Mouse (Mus musculus) olfactory bulb, adult 2 months (tissue): ENCODE measurements around the gene Pbld2. TPM values are rescaled to one million over a fixed set of nuclear protein-coding genes. Genes with fewer than 3 reads are reported as not detected.

Experiments
- H3K27ac ChIP-seq: fragments of 200-500 bp; 2 replicates; pipeline ENCODE4 v1.5.1; 2012; ENCODE audit warnings: low read depth, low read length; ENCODE audit not compliant: insufficient read depth
- H3K4me1 ChIP-seq: fragments of 200-500 bp; 2 replicates; pipeline ENCODE4 v1.6.1; 2012; ENCODE audit warnings: low read length; ENCODE audit not compliant: control insufficient read depth, insufficient read depth
- H3K4me3 ChIP-seq: fragments of 200-500 bp; 2 replicates; pipeline ENCODE4 v1.5.1; 2012; ENCODE audit warnings: mild to moderate bottlenecking, low read depth, low read length, moderate library complexity; ENCODE audit not compliant: insufficient read depth
- CTCF ChIP-seq: fragments of 200-500 bp; IDR thresholded peaks from 2 replicates; pipeline ENCODE4 v1.5.1; 2012; ENCODE audit warnings: low read depth, mild to moderate bottlenecking, low read length, moderate library complexity; ENCODE audit not compliant: insufficient read depth
- POLR2A ChIP-seq: fragments of 200-500 bp; IDR thresholded peaks from 2 replicates; pipeline ENCODE4 v1.6.1; 2012; ENCODE audit warnings: mild to moderate bottlenecking, low read depth, low read length, moderate library complexity; ENCODE audit not compliant: insufficient read depth
- WGBS: fragments of 180-500 bp; shearing (Covaris S2); methylation state at CpG from one replicate; pipeline ENCODE4 v1.1.7; 2018; 5-methylcytosine and 5-hydroxymethylcytosine counted together
- polyA plus RNA-seq: library from polyadenylated mRNA; stranded (reverse); fragments of >200 nt; gene quantifications from 2 replicates; pipeline ENCODE4 v1.2.4, GENCODE M21; 2012; ENCODE audit warnings: low replicate concordance; ENCODE audit not compliant: missing spikeins, insufficient read depth, insufficient read length

Gene Pbld2
- not detected in 2 replicates for polyA plus RNA-seq

- Histone ChIP-seq H3K4me1 (peaks cover 5% of the 10 kb centered on the region; the same call in 1 of the 2 replicates), H3K27ac (peak within 1 kb of the TSS; percentile 100), H3K4me3 (peak within 1 kb of the TSS; percentile 96)
- under 1% methylated on average over 69 of the region's 69 CpGs for WGBS
- TF ChIP-seq POLR2A = peak; percentile 92
- 0 out of 2 replicates have a peak, but pooled peaks have one; percentile 6 for TF ChIP-seq CTCF
Observed at GRCm38 (mm10) chr10:63023749-63024579, at the start of gene Pbld2, which contains the start of gene Hnrnph3. TSS of gene Pbld2 (plus strand) at chr10:63024315. TSS of gene Hnrnph3 (minus strand) at chr10:63024217.

GRCm38 (mm10) chr10:62979667-62980038 lies 44.5 kb upstream of the Pbld2 start:
- 8% methylated on average over 10 of the region's 10 CpGs for WGBS
- H3K4me1 ChIP-seq = peaks cover 6% of the 10 kb centered on the region
- peak overlapping the region; percentile 92 for H3K4me3 ChIP-seq
- TF ChIP-seq CTCF (no peak), POLR2A (no peak)
- H3K27ac ChIP-seq = peak overlapping the region; percentile 17; the same call in 1 of the 2 replicates

GRCm38 (mm10) chr10:62980039-62980954 lies 43.8 kb upstream of the Pbld2 start, which contains the start of gene Rufy2:
TSS of gene Rufy2 (plus strand) at chr10:62980223.
- Histone ChIP-seq H3K4me1 (peaks cover 8% of the 10 kb centered on the region), H3K4me3 (peak within 1 kb of the TSS; percentile 92), H3K27ac (peak within 1 kb of the TSS; percentile 68)
- under 1% methylated on average over 76 of the region's 77 CpGs for WGBS
- peak; percentile 79; the same call in 1 of the 2 replicates for TF ChIP-seq CTCF
- TF ChIP-seq POLR2A = peak; percentile 78

- TF ChIP-seq POLR2A (no peak), CTCF (no peak)
- Histone ChIP-seq H3K4me3 (no peak overlapping the region), H3K27ac (no peak overlapping the region), H3K4me1 (peaks cover 11% of the 10 kb centered on the region)
- 94% methylated on average over 11 of the region's 11 CpGs for WGBS
Observed at GRCm38 (mm10) chr10:62984072-62984471, 40.0 kb upstream of the Pbld2 start.

- WGBS = 90% methylated on average over 6 of the region's 6 CpGs
- TF ChIP-seq CTCF (no peak), POLR2A (no peak)
- Histone ChIP-seq H3K4me3 (no peak overlapping the region), H3K27ac (no peak overlapping the region), H3K4me1 (peaks cover 11% of the 10 kb centered on the region)
Observed at GRCm38 (mm10) chr10:62984495-62984894, 39.6 kb upstream of the Pbld2 start.

- Histone ChIP-seq H3K4me1 (peaks cover 9% of the 10 kb centered on the region), H3K4me3 (no peak overlapping the region), H3K27ac (no peak overlapping the region)
- TF ChIP-seq POLR2A = no peak
- 20% methylated on average over 3 of the region's 3 CpGs for WGBS
Observed at GRCm38 (mm10) chr10:62987341-62987740, 36.8 kb upstream of the Pbld2 start.

GRCm38 (mm10) chr10:62990636-62991035 lies 33.5 kb upstream of the Pbld2 start:
- 94% methylated on average over 15 of the region's 15 CpGs for WGBS
- H3K4me3 ChIP-seq = no peak overlapping the region
- no peak overlapping the region for H3K27ac ChIP-seq
- H3K4me1 ChIP-seq = peaks cover 3% of the 10 kb centered on the region
- TF ChIP-seq CTCF = no peak
- TF ChIP-seq POLR2A = no peak

- 93% methylated on average over 7 of the region's 9 CpGs for whole genome bisulfite sequencing
- H3K4me3 ChIP-seq = no peak overlapping the region
- no peak overlapping the region for H3K27ac ChIP-seq
- TF ChIP-seq CTCF (no peak), POLR2A (no peak)
- no peaks in the 10 kb centered on the region for H3K4me1 ChIP-seq
Observed at GRCm38 (mm10) chr10:62993991-62994390, 30.1 kb upstream of the Pbld2 start.

GRCm38 (mm10) chr10:63000584-63000983 lies 23.5 kb upstream of the Pbld2 start:
- Histone ChIP-seq H3K4me1 (0 out of 2 replicates have a peak, but pooled peaks cover 2% of the 10 kb centered on the region), H3K4me3 (no peak overlapping the region), H3K27ac (no peak overlapping the region)
- 69% methylated on average over 9 of the region's 9 CpGs for WGBS
- TF ChIP-seq POLR2A = no peak
- TF ChIP-seq CTCF = no peak
